Mouse (Mus musculus) liver, embryonic 15.5 days (tissue): Measurements from ENCODE around the gene Grk1. TPM values are rescaled to one million over a fixed set of nuclear protein-coding genes. Genes with fewer than 3 reads are reported as not detected.

Experiments
- ATAC-seq: fragments of 200-750 bp; cut with Nextera tagmentation; 2 replicates; pipeline ENCODE4 v1.8.0; 2017; ENCODE audit warnings: moderate number of reproducible peaks, mild to moderate bottlenecking, moderate library complexity; ENCODE audit not compliant: insufficient read depth
- H3K27ac ChIP-seq: fragments of 300-500 bp; sonication (generic); replicated peaks from 2 replicates; pipeline ENCODE4 v1.5.1; 2015; ENCODE audit warnings: mild to moderate bottlenecking, inconsistent platforms
- H3K27me3 ChIP-seq: fragments of 300-500 bp; sonication (generic); 2 replicates; pipeline ENCODE4 v1.6.1; 2015; ENCODE audit warnings: mild to moderate bottlenecking, inconsistent platforms
- H3K36me3 ChIP-seq: fragments of 300-500 bp; sonication (generic); replicated peaks from 2 replicates; pipeline ENCODE4 v1.6.1; 2015; ENCODE audit warnings: moderate library complexity, mild to moderate bottlenecking, inconsistent platforms
- H3K4me1 ChIP-seq: fragments of 300-500 bp; sonication (generic); replicated peaks from 2 replicates; pipeline ENCODE4 v1.6.1; 2015; ENCODE audit warnings: inconsistent platforms
- H3K4me2 ChIP-seq: fragments of 300-500 bp; sonication (generic); 2 replicates; pipeline ENCODE4 v1.6.1; 2015; ENCODE audit warnings: moderate library complexity, mild to moderate bottlenecking, inconsistent platforms
- H3K4me3 ChIP-seq: fragments of 300-500 bp; sonication (generic); replicated peaks from 2 replicates; pipeline ENCODE4 v1.5.1; 2015; ENCODE audit warnings: mild to moderate bottlenecking, inconsistent platforms
- H3K9ac ChIP-seq: fragments of 300-500 bp; sonication (generic); 2 replicates; pipeline ENCODE4 v1.6.1; 2015; ENCODE audit warnings: moderate library complexity, mild to moderate bottlenecking, inconsistent platforms
- H3K9me3 ChIP-seq: fragments of 300-500 bp; sonication (generic); replicated peaks from 2 replicates; pipeline ENCODE4 v1.6.1; 2016; ENCODE audit warnings: inconsistent platforms
- WGBS: fragments of 180-500 bp; shearing (Covaris S2); methylation state at CpG from one replicate; pipeline ENCODE4 v1.1.7; 2015; ENCODE audit warnings: mixed read lengths; ENCODE audit not compliant: insufficient replicate concordance; 5-methylcytosine and 5-hydroxymethylcytosine counted together
- polyA plus RNA-seq: library from polyadenylated mRNA; unstranded; fragments of >200 nt; fragmentation: Nextera tagmentation; extraction: Ambion mirVana; gene quantifications from 2 replicates; pipeline ENCODE4 v1.2.1, GENCODE M21; 2015

Grk1 gene
- polyA plus RNA-seq, 1 experiment from 2014 or later, result not detected

DNA sequence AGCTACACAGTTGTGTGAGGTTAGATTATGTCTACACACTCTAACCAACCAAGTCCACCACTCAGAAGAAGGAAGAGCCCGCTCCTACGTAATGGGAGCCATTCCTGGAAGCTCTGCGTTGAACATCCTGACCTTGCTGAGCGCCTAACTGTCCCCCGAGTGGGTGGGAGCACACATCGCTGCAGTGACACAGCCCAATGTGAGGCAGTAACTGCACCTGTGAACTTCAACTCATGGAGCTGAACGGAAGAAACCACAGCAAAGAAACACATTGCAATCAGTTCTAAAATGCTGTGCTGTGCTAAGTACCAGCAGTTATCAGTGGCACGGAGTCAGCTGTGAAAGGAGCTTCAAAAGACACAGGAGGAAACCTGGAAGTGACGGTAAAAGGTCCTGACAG, 23.3 kb downstream of the Grk1 start:
- WGBS, result 51% methylated on average over 9 of the region's 9 CpGs
- H3K9me3 ChIP-seq, result no peaks in the 10 kb centered on the region
- no peak overlapping the region for H3K4me2 ChIP-seq
- no peak overlapping the region for H3K4me3 ChIP-seq
- no peaks in the 10 kb centered on the region for H3K36me3 ChIP-seq
- no peak overlapping the region for H3K9ac ChIP-seq
- no peak for ATAC-seq
- no peak overlapping the region for H3K27ac ChIP-seq
- peaks cover 9% of the 10 kb centered on the region; the same call in 1 of the 2 replicates for H3K27me3 ChIP-seq
- H3K4me1 ChIP-seq, result no peaks in the 10 kb centered on the region

DNA sequence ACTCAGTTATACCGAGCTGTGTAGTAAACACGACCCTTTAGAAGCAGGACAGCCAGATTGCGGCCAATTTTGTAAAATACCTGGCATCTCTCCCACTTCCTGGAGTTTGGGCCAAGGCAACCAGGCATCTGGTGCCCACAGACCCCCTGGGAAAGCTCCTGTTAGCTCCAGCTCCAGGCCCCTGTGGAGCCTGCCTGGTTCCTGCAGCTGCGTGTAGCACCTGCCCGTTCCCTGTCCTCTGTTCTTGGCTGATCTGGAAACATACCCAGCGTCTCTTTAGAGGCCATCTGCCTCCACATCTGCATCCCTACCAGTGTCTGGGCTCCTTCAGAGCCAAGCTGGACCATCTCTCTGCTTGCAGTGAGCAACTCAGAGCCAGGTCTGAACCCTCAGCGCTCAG, 25.5 kb downstream of the Grk1 start:
- H3K4me1 ChIP-seq, result no peaks in the 10 kb centered on the region
- no peak overlapping the region for H3K9ac ChIP-seq
- no peaks in the 10 kb centered on the region for H3K9me3 ChIP-seq
- no peak for ATAC-seq
- no peak overlapping the region for H3K27ac ChIP-seq
- WGBS, result 68% methylated on average over 7 of the region's 7 CpGs
- peaks cover 32% of the 10 kb centered on the region for H3K27me3 ChIP-seq
- no peak overlapping the region for H3K4me2 ChIP-seq
- H3K4me3 ChIP-seq, result no peak overlapping the region
- H3K36me3 ChIP-seq, result no peaks in the 10 kb centered on the region

DNA sequence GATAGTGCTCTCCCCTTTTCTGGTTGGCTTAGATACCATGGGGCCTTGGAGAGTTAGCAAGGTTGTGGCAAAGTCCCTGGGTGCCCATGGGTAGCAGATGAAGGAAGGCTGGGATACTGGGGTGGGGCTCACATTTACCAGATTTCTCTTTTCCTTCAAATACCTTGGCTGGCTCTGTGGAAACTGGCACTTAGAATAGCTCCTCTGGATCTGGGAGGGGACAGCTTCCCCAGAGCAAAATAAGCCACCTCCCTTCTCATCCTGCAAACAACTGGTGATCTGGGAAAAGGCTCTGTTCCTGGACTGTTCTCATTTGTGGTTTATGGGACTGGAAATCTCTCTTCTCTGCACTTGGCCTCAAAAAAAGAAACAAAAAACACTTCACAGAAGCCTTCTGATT, 26.0 kb downstream of the Grk1 start:
- H3K4me3 ChIP-seq, result no peak overlapping the region
- no peak for ATAC-seq

DNA sequence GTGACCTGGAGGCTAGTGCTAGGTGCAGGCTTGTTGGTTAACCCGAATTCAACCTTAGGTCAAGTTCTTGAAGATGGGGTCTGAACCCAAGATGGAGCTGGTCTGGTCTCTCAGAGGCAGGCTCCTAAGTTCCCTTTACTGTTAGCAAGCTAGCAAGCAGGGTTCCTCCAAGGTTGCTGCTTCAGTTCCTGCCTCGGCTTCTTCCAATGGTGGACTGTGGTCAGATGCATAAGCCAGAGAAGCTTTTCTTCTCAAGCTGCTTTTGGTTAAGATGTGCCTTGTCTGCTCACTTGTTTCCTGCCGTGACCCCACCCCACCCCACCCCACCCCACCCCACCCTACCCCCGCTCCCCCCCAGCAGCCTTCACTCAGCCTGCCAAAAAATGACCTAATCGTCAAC, 28.2 kb downstream of the Grk1 start:
- Histone ChIP-seq H3K27me3 (peaks cover 44% of the 10 kb centered on the region), H3K9ac (no peak overlapping the region), H3K36me3 (no peaks in the 10 kb centered on the region), H3K4me1 (no peaks in the 10 kb centered on the region), H3K4me2 (no peak overlapping the region), H3K4me3 (no peak overlapping the region), H3K27ac (no peak overlapping the region), H3K9me3 (no peaks in the 10 kb centered on the region)
- 22% methylated on average over 5 of the region's 5 CpGs for WGBS
- no peak for ATAC-seq

More for the DNA sequence above, 26.0 kb downstream of the Grk1 start:
- Histone ChIP-seq H3K4me1 (no peaks in the 10 kb centered on the region), H3K36me3 (no peaks in the 10 kb centered on the region), H3K4me2 (no peak overlapping the region), H3K27ac (no peak overlapping the region), H3K9ac (no peak overlapping the region), H3K9me3 (no peaks in the 10 kb centered on the region), H3K27me3 (peaks cover 34% of the 10 kb centered on the region)

DNA sequence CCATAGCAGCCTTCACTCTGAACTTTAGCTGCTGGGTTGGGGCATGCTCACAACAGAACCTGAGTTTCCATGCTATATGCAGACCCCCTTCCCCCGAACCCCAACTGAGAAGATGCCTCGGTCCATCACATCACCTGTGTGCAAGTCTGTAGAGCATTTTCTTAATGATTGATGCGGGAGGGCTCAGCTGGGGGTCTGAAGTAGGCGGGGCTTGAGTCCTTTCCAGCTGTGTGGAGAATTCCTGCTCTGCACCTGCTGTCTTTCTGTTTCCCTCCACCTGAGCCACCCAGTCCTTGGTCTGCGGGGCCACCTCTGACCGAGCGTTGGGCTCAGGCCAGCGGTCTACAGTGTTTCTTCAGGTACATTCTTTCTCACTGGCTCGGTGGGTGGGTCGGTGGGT, 30.0 kb downstream of the Grk1 start, which contains the start of gene Tmem255b:
Gene Tmem255b, plus strand, starts transcription at position 301 of the 400 bp plus-strand sequence.
- Histone ChIP-seq H3K4me3 (no peak within 1 kb of the TSS), H3K9ac (no peak within 1 kb of the TSS), H3K27ac (no peak within 1 kb of the TSS), H3K36me3 (no peaks in the 10 kb centered on the region), H3K9me3 (no peaks in the 10 kb centered on the region), H3K4me2 (no peak within 1 kb of the TSS), H3K27me3 (peaks cover 44% of the 10 kb centered on the region), H3K4me1 (no peaks in the 10 kb centered on the region)
- ATAC-seq, result no peak
- WGBS, result 21% methylated on average over 10 of the region's 10 CpGs

DNA sequence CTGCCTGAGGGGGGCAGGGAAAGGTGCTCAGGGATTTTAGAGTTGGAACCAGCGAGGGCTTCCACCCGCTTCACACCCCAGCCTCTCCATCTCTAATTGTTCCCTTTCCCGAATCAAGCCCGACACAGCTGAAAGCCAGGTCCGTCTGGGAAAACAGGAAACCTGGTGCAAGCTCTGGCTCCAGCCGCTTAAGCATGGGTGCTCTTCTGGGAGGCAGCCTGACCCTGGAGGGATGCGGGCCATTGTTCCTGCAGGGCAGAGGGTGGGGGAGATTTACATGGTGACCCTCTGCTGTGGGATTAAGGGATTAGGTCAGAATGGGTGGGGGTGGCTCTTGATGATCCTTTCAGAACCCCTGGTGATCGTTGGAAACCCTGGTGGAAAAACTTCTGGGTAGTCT, 31.2 kb downstream of the Grk1 start:
- no peak overlapping the region for H3K9ac ChIP-seq
- H3K4me2 ChIP-seq, result no peak overlapping the region
- H3K36me3 ChIP-seq, result no peaks in the 10 kb centered on the region
- H3K4me1 ChIP-seq, result no peaks in the 10 kb centered on the region
- H3K9me3 ChIP-seq, result no peaks in the 10 kb centered on the region
- WGBS, result 8% methylated on average over 8 of the region's 8 CpGs
- no peak overlapping the region for H3K27ac ChIP-seq
- no peak overlapping the region for H3K4me3 ChIP-seq
- no peak for ATAC-seq
- peaks cover 44% of the 10 kb centered on the region for H3K27me3 ChIP-seq

DNA sequence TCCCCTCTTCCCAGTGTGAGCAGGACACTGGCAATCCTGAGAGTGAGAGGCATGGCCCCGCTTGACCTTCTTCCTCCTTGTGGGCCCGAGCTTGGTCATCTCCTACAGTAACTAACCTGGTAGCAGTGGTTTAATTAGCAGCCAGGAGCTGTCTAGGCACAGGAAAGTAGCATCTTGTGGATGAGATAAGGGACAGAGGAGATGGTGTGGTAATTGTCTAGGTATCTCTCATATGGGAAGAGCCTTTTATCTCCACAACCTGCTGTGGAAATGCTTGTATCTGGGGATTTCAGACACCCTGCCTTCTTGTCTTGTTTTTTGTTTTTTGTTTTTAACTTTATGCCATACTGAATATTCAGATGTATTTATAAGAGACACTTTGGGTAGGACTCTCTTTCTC, 32.6 kb downstream of the Grk1 start:
- Histone ChIP-seq H3K4me2 (no peak overlapping the region), H3K4me1 (no peaks in the 10 kb centered on the region), H3K9ac (no peak overlapping the region), H3K27ac (no peak overlapping the region), H3K36me3 (no peaks in the 10 kb centered on the region), H3K9me3 (no peaks in the 10 kb centered on the region), H3K4me3 (no peak overlapping the region), H3K27me3 (peaks cover 44% of the 10 kb centered on the region)
- WGBS, result 35% methylated on average over 2 of the region's 2 CpGs
- ATAC-seq, result no peak

DNA sequence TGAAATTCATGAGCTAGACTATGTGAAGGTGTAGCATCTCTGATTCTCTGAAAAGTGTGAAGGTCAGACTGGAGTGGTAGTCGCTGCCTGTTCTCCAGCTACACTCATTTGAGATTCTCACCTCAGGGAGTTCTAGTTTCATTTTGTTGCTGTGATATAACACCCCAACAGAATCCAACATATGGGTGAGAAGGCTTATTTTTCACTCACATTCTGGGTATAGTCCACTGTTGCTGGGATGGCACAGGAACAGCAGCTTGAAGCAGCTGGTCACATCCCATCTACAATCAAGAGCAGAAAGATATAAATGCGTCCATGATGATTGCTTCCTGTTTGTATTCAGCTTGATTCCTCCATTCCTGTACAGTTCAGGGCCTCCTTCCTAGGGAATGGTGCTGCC, 37.3 kb downstream of the Grk1 start:
- 58% methylated on average over 2 of the region's 2 CpGs for WGBS
- no peak for ATAC-seq
- no peaks in the 10 kb centered on the region for H3K4me1 ChIP-seq
- no peak overlapping the region for H3K9ac ChIP-seq
- H3K36me3 ChIP-seq, result no peaks in the 10 kb centered on the region
- no peaks in the 10 kb centered on the region for H3K9me3 ChIP-seq
- no peak overlapping the region for H3K4me3 ChIP-seq
- no peak overlapping the region for H3K27ac ChIP-seq
- H3K4me2 ChIP-seq, result no peak overlapping the region
- peaks cover 4% of the 10 kb centered on the region for H3K27me3 ChIP-seq

DNA sequence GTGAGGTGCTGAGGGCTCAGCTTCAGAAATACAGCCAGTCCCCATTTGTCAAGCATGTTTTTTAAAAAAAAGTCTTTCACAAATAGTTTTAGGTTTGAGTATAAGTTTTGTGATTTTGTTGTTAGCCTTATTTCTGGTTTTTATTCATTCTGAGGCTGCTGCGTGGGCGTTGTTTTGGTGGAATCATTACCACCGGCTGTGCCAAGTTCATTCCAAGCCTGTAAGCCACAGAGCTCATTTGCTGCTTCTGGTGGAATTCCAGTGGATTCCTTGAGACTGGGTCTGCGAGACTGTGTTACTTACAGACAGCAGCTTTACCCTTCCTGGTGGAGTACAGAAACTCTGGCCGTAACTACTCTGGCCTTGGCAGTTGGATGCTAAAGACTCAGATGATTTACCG, 41.6 kb downstream of the Grk1 start:
- no peak for ATAC-seq
- H3K27ac ChIP-seq, result no peak overlapping the region
- H3K27me3 ChIP-seq, result no peaks in the 10 kb centered on the region
- H3K4me2 ChIP-seq, result no peak overlapping the region
- H3K9ac ChIP-seq, result no peak overlapping the region
- H3K9me3 ChIP-seq, result no peaks in the 10 kb centered on the region
- no peak overlapping the region for H3K4me3 ChIP-seq
- H3K36me3 ChIP-seq, result no peaks in the 10 kb centered on the region
- no peaks in the 10 kb centered on the region for H3K4me1 ChIP-seq
- WGBS, result 63% methylated on average over 6 of the region's 6 CpGs

DNA sequence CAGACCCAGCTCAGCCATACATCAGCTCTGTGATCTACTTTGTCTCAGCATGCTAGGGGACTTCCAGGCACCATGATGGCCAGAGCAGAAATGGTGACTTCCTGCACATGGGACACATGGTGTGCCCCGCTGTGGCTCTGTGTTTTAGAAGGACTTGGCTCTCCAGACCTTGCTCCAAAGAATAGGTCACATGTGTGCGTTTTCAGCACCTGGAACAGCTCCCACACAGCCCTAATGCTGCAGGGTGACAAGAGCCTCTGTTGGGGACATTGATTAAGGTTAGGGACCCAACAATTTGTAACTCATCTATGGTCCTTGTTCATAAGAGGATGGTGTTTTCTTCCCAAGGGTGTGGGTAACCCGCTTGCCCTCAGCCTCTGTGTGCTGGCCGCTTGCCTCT, 43.3 kb downstream of the Grk1 start:
- no peaks in the 10 kb centered on the region for H3K4me1 ChIP-seq
- 36% methylated on average over 4 of the region's 4 CpGs for WGBS
- no peak for ATAC-seq
- H3K36me3 ChIP-seq, result no peaks in the 10 kb centered on the region
- H3K9me3 ChIP-seq, result no peaks in the 10 kb centered on the region
- H3K27ac ChIP-seq, result no peak overlapping the region
- H3K9ac ChIP-seq, result no peak overlapping the region
- no peak overlapping the region for H3K4me3 ChIP-seq
- H3K4me2 ChIP-seq, result no peak overlapping the region
- no peaks in the 10 kb centered on the region for H3K27me3 ChIP-seq

DNA sequence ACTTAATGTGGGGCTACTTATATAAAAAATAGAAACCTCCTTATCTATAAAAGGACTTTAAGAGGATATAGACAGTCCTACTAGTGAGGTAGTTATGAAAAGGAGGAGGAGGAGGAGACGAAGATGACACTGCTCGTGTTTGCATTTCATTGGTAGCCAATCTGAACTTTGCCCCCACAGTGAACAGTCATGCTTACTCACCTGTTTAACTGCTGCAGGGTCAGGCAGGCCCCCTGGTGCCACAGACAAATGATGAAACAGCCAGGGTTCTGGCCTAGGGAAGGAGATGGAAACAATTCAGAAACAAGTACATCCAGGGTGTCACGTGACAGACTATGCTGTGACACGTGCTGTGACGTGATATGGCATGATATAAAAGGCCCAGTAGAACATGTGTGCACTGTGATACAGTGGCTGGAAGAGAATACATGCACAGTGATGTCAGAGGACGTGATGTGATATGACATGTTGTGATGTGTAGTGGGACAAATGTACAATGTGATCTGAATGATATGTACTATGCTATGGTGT, 46.9 kb downstream of the Grk1 start:
- Histone ChIP-seq H3K27ac (no peak overlapping the region), H3K4me3 (no peak overlapping the region), H3K27me3 (no peaks in the 10 kb centered on the region), H3K4me1 (no peaks in the 10 kb centered on the region), H3K9me3 (no peaks in the 10 kb centered on the region), H3K9ac (no peak overlapping the region), H3K4me2 (no peak overlapping the region), H3K36me3 (no peaks in the 10 kb centered on the region)
- WGBS, result 42% methylated on average over 6 of the region's 6 CpGs
- ATAC-seq, result no peak

DNA sequence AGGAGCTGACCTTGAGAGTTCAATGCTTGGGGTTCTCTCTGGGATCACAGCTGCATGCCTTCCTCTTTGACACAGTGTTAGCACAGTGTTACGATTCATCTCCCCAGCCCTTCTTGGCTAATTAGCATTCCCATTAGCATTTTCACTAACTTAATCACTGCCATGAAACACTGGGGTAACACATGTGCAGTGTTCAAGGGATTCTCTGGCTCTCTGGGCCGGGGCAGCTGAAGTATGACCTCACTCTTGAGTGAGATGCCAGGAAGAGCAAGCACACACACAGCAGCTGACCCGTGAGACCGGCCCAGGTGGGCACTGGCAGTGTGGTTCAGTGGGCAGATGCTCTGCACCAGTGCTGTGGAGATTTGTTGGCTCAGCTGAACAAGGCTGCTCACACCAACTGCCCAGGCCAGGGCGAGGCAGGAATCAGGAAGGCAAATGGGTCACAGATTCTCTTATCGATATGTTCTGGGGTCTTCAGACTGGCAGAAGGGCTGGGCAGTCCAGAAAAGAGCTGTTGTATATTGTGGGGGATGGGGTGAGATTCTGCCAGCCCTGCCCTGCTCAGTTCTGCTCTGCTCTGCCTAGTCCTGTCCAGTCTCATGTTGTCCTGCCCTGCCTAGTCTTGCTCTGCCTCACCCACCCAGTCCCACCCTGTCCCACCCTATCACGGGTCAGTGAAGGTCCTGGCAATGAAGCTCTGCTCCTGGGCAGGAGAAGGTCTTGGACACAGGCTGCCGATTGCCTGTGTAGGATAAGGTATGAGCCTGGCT, 49.6 kb downstream of the Grk1 start:
- WGBS, result 51% methylated on average over 8 of the region's 8 CpGs

More for the DNA sequence above, 49.6 kb downstream of the Grk1 start:
- H3K9ac ChIP-seq, result no peak overlapping the region
- no peaks in the 10 kb centered on the region for H3K27me3 ChIP-seq
- H3K4me2 ChIP-seq, result no peak overlapping the region
- H3K4me3 ChIP-seq, result no peak overlapping the region
- H3K4me1 ChIP-seq, result no peaks in the 10 kb centered on the region
- no peak overlapping the region for H3K27ac ChIP-seq
- no peaks in the 10 kb centered on the region for H3K36me3 ChIP-seq
- ATAC-seq, result no peak
- no peaks in the 10 kb centered on the region for H3K9me3 ChIP-seq
